Mouse (Mus musculus) left cerebral cortex, postnatal 10 days (tissue): Measurements from ENCODE around the gene Adarb2. TPM values are rescaled to one million over a fixed set of nuclear protein-coding genes. Genes with fewer than 3 reads are reported as not detected.

ENCODE experiments used
- DNase-seq, 2 experiments: peaks; one replicate each; pipeline ENCODE4 v3.0.0; 2021 to 2022; ENCODE audit warnings: low spot score in 2 of 2, mixed read lengths in 1 of 2; ENCODE audit errors: extremely low spot score in 1 of 2
- intact Hi-C: fragments of 180-260 bp; cut with DNase I; formaldehyde crosslinking; loops from one replicate; pipeline ENCODE4 v1.15.1; 2025
- total RNA-seq, 2 experiments: library from RNA; stranded (reverse); gene quantifications; 2 replicates each; pipeline ENCODE4 v1.2.3; 2021

The Adarb2 gene
- total RNA-seq, 2 experiments from 2014 or later, result 28.1 to 29.2 TPM

DNA sequence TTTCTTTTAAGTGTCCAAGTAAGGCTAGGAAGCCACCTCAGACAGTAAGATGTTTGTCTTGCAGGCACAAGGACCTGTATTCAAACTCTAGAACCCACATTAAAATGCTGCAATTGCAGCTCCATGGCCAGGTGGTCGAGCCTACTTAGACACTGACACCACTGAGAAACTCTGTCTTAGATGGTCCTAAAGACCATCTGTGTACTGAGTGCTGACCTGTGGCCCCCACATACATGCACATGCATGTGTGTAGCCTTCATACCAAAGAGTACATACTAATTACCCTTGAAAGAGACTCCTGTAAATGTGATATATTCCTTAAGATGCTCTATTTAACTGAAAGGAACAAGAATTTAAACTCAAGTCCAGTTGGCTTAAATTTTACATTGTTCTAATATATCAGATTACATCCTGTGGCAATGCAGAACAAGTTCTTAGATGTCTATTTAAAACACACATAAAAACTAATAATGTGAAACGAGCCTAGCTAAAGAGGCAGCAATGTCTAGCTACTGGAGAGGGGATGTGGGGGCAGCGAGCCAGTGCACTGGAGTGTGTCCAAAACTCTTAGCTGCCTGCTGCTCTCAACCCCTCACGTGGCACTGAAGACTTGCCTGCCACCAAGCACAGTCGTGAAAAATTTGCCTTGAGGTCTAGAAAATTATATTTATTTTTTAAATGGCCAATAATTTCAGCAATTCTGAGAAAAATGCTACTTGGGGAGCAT is 534.6 kb downstream of the Adarb2 start:
- intact Hi-C loops, result no loop called here
- DNase-seq, result no peak

DNA sequence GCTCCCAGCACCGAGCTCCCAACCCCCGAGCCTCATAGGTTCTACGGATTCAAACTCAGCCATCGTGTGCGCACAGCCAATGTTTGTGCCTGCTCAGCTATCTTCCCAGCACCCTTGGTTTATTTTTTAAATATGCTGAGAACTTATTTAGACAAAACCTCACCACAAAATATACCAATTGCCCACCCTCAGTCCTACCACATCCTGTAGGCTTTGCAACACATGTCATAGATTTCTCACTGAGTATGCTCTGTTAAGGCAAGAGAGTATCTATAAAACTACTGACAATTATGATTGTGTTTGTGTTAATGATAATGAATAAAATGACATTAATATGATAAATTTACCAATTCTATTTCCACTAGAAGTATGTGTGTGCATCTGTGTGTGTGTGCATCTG is 540.1 kb downstream of the Adarb2 start:
- intact Hi-C loops, result no loop called here
- DNase-seq, result no peak

DNA sequence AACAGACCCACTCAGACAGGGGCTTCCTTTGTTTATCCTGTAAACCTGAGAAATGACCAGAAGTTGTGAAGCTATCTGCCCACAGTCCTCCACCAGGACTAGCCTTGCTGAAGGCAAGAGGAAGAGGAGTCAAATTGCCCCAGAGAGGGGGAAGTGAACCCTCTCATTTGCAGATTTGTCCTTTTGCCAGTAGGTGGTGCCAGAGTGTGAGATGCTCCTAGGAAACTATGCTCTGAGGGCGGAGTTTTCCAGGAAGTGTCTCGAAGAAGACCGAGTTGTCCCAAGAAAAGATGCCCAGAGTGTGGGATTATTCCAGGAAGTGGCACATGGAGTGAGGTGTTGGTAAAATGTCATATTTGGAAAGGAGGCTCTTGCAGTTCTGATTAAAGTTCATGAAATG is 541.9 kb downstream of the Adarb2 start:
- intact Hi-C loops, result no loop called here
- DNase-seq, result no peak

DNA sequence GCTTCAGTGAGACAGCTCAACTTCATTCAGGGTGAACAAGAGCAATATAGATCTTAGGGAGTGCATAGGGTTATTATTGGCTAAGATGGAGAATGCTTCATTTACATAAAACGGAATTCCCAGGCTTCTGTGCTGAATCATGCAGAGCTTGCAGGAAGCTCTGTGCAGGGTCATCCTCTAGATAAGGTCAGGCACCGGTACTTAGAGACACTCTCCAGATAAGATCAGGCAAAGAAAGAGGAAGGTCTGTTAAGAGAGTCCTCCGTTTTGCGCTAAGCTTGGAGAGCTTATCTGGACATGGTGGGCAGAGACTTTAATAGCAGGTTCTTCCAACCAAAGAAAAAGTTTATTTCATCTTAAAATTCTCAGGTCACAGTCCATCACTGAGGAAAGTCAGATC is 542.9 kb downstream of the Adarb2 start:
- intact Hi-C loops, result no loop called here
- no peak for DNase-seq

DNA sequence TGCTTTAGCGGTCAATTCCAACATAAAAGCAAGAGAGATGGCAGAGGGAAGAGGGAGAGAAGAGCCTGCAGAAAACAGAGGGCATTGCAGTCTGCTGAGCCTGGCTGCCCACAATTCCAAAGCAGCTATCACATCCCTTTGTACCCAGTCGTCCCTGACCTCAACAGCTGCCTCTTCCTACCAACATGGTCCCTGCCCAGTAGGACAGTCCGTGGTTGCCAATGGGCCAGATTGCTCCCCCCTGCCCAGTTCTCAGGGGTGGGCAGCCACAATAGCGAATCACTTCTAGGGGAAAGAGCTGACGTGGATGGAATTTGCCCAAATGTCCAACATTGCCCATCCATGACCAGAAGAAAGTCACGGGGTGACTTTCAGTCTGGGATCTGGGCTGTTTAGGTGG is 546.8 kb downstream of the Adarb2 start:
- DNase-seq, result no peak
- intact Hi-C loops, result no loop called here

DNA sequence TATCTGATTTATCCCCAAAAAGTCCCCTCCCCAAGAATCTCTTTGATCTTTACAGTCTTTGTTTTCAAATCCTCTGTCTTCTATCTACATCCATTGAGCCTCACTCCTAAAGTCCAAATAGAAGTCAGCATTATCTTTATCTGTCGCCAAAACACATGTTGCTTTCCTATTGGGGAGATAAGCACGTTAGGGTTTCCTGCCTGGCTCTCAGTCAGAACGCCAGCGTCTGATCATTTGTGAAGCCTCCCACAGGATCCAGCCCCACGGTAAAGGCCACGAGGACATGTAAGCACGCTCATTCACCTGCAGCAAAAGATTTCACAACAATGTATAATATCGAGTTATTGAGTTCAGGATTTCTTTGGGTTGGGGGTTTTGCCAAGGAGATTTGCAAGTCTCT is 558.3 kb downstream of the Adarb2 start:
- intact Hi-C loops, result no loop called here

DNA sequence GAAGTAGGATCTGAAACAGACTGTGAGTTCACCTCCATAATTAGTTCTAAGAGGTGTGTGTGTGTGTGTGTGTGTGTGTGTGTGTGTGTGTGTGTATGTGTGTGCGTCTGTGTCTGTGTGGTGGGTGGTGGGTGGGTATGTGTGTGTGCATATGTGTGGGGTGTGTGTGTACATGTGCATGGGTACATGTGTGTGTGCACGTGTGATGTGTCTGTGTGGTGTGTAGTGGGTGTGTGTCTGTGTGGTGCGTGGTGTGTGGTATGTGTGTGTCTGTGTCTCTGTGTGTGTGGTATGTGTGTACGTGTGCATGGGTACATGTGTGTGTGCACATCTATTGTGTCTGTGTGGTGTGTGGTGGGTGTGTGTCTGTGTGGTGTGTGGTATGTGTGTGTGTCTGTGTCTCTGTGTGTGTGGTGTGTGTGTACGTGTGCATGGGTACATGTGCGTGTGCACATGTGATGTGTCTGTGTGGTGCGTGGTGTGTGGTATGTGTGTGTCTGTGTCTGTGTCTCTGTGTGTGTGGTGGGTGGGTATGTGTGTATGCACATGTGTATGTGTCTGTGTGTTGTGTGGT is 567.1 kb downstream of the Adarb2 start:
- no peak for DNase-seq
- intact Hi-C loops, result no loop called here

More for the DNA sequence above, 558.3 kb downstream of the Adarb2 start:
- DNase-seq, result no peak

DNA sequence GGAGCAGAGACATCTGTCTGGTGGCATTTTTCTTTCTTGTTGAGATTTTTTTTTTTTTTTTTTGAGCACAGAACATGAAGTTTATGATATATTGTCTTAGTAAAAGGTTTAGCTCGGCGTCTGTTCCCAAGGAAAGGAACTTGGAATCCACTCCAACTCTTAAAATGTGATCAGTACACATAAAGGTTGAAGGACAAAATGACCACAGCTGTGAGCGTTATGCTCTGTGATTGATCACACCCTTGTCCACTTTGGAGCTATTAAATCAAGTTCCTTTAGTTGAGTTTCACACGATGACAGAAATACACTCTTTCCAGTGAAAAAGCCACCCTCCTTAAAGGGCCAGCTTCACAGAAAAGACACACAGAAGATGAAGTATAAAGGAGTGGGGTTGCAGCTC is 568.0 kb downstream of the Adarb2 start:
- intact Hi-C loops, result no loop called here
- no peak for DNase-seq

DNA sequence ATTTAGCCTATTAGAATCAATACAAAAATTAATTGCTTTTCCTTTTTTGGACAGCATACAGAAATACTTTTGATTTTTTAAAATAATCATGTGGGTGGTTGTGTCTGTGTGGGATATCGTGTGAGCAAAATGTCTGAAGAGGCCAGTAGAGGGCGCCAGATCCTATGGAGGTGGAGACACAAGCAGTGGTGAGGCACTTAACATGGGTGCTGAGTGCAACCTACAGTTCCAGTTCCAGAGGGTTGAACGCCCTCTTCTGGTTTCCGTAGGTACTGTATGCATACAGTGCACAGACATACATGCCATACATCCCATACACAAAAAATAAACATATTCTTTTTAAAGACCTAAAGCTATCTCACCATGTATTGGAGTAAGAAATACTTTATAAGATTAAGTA is 577.8 kb downstream of the Adarb2 start:
- intact Hi-C loops, result no loop called here
- DNase-seq, result peak in 1 of 2 experiments; percentile 68

DNA sequence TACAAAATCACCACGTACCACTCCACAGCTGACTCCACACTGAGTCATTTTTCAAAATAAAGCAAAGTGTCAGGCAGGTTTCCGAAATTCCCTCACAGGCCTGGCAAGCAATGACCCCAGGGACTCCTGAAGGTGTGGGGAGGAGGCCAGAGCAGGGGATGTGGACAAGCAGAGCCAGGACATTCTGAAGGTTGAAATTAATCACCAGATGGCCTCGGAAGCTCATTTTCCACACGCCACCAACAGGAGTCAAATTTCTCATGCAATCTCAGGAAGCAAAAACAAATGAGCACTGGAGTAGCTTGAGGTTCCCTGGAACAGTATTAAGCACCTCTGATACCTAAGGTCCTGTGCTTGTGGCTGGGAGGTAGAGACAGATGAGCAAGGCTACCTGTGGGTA is 580.0 kb downstream of the Adarb2 start:
- DNase-seq, result no peak

DNA sequence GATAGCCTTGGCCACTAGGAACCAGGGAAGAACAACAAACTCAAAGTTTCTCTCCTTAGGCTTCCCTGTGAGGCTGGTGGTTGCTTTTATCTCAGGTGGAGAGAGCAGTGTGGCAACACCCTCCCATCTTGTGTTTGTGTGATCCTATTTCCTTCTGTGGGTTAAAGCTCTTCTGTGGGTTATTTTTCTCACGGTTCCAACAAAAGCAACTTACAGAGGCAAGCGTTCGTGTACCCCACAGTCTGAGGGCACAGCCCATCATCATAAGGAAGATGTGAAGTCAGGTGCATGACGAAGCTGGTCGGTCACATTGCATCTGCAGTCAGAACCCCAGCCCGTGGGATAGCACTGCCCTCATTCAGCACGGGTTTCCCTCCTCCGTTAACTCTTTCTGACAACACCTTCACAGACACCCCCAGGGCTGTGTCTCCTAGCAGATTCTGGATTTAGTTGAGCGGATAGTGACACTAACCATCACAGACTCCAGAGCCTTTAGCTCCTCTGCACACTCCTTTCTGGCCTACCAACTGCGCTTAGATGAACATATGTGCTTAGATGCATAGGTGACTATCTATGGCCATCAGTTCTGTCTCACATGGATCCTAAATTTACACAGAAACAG is 581.1 kb downstream of the Adarb2 start:
- intact Hi-C loops, result no loop called here
- no peak for DNase-seq

More for the DNA sequence above, 580.0 kb downstream of the Adarb2 start:
- intact Hi-C loops, result no loop called here

DNA sequence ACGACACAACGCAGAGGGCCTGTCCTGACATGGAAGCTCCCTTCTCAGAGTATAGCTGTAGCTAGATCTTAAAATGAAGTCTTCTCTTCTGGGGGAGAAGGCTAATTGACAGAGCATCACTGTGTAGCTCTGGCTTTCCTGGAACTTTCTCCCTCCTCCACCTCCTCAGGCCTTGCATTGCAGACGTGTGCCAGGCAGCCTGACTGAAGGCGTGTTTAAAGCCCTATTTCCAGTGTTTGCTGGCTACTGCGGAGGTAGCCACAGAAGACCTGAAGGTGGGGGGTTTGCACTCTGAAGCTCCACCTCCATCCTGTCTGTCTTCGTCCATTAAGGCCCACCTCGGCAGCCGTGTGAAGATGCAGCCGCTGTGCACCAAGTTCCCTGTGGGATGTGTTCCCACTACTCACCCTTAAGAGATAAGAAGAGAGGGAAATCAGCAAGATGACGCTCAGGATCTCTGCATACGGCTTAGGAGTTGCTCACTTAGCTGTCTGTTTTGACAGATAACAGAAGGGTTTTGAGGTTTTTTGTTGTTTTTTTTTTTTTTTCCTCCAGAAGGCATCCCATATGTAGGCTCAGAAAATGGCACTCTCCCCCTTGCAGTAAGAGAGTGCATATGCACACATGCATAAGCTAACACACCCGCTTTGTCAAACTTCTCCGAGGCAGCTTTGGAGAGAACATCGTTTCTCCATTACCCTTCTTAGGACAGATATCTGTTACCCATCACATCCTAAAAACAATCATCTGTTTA is 581.8 kb downstream of the Adarb2 start:
- no peak for DNase-seq
- intact Hi-C loops, result loop anchor here (5.0 kb wide), 1 partner anchor 1947 kb away; no protein-coding TSS in a partner anchor

DNA sequence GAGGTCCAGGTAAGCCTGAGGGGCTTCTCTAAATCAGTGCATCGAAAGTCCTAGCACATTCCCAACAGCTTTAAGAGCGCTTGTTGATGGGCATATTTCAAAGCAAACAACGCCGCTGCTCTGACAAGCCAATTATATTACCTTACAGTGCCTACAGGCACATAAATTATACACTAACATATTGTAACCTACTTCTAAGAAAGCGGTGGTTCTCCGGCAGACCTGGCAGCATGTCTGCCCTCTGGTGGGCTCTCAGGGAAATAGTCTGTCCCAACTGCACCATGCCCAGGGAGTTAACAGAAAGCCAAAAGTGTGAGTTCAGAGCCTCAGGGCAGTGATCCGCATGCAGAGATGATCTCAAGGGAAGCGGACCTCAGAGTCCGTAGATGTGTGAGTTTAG is 582.5 kb downstream of the Adarb2 start:
- DNase-seq, result peak; percentile 26 to 38
- intact Hi-C loops, result loop anchor here (5.0 kb wide), 1 partner anchor 1948 kb away; no protein-coding TSS in a partner anchor

DNA sequence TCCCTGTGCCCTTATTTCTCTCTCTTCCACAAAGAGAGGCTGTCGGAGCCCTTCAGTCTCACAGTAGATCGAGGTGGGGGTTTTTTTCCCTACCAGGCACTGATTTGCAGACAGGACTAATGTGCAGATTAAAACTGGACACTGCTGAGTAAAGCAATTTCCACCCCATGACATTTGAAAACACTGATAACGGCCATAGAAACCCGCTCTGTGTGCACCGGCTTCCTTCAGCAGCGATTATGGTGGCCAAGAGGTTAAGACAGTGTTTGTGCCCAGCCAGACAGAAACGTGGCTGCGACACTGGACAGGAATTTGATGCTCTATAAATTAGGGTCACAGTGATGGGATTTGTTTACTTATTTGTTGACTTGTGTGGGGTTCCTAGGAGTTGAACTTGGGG is 590.6 kb downstream of the Adarb2 start:
- intact Hi-C loops, result no loop called here
- DNase-seq, result no peak

DNA sequence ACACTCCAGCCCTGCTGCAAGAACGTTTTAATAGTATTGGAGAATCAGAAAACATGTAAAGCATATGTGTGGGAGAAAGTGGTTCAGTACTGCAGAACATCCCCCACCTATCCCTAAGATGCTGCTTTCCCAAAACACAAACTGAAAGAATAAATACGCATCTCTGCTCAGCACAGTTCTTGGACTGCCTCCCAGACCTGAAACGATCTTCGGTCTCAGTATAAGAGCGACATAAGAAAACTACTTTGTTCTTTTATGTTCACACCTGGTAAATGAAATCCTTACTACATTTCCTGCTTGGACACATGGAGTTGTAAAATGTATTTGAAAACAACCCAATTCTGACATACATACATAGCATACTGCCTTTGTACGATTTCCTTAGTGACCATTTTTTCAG is 597.9 kb downstream of the Adarb2 start:
- DNase-seq, result no peak

DNA sequence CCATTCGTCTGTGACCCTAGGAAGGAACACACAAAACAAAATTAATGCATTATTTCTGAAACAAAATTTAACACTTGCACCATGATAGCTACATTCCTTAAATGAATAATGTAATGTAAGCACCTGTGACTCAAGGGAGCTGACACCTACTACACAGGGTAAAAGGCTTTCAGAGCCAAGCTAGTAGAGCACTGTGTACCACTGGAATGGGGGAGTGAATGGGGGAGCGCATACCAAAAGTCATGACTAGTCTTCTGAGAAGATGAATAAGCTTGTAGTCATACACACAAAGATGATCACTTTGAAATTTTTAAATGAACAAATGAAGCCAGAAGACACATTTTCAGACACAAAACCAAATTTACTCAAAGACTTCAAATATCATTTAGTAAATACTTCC is 603.3 kb downstream of the Adarb2 start:
- no peak for DNase-seq
- intact Hi-C loops, result no loop called here

More for the DNA sequence above, 597.9 kb downstream of the Adarb2 start:
- intact Hi-C loops, result no loop called here
